Mouse (Mus musculus): ENCODE results near the gene Col5a1.

Gene Col5a1

GRCm38 (mm10) chr2:27886148-27886551, at the start of gene Col5a1:
Gene Col5a1 (plus strand): TSS chr2:27886425.
- peak; percentile 58 for DNase-seq

- no peak for DNase-seq
Observed at GRCm38 (mm10) chr2:27838112-27838511, 48.1 kb upstream of the Col5a1 start.

- DNase-seq: no peak
Observed at GRCm38 (mm10) chr2:27840890-27841289, 45.3 kb upstream of the Col5a1 start.

- DNase-seq: no peak
Observed at GRCm38 (mm10) chr2:27842893-27843292, 43.3 kb upstream of the Col5a1 start.

DNA sequence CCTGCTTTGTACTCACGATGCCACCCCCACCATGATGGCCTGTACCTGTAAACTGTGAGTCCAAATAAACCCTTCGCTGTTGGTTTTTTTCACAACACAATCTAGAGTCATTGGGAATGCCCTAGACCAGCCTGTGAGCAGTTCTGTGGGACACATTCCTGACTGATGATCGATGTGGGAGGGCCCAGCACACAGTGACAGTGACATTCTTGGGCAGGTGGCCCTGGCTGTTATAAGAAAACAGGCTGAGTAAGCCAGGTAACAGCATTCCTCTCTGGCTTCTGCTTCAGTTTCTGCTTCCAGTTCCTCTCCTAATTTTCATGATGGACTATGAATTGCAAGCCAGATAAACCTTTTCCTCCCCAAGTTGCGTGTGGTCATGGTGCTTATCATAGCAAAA, 41.3 kb upstream of the Col5a1 start:
- no peak for DNase-seq

DNA sequence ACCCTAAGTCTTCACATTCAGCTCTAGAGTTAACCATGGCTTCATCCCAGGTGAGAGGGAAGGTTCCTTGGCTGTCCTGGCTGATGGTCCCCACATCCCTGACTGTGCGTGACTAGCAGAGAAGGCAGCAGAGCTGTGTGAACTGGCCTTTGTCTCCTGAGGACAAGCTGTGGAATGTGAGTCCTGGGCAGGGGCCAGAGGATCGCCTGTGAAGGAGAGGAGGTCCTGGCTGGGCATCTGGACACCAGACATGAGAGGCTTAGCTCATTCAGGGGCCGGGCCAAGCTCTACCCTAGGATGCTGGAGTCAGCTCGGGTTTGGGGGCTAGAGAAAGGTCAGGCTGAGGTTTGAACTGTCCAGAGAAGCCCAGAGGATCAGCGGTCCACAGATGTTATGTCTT, 39.2 kb upstream of the Col5a1 start:
- DNase-seq: no peak

DNA sequence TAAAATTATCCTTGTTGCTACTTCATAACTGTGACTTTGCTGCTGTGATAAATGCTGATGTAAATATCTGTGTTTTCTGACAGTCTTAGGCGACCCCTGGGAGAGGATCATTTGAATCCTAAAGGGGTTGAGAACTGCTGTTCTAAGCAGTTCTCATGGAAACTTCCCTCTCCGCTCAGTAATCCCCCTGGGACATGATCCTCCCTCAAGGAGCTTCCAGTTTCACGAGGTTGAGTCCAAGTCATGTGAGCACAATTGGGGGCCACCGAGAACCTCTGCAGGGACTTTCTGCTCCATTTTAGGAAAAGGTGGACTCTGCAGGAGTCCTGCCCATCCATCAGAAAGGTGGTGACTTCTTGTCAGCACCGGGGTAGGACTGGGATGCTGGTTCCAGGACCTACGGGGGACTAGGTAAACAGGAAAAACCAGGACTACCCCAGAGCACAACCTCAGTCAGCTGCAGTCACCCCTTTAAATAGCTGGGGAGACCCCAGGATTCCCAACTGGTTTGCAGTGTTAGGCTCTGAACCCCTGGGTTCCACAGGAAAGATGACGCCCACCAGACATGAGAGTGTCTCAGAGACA, 38.3 kb upstream of the Col5a1 start:
- no peak for DNase-seq

DNA sequence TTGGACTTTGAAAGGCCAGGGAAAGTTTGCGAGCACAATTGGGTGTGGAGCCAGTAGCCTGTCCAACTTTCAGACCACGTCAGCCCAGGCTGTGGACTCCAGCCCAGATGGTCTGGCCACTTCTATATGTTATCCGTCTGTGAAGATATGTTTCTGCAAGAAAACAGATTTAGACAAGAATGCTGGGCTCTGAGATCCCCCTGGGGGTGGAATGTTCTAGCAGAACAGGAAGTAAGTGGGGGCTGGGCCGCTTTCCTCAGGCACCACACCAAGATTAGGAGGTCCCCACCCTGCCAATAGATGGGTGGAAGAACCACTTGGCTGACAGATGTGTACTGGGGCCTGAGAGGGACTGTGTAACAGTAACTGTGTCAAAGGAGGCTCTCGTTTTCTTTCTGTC, 37.8 kb upstream of the Col5a1 start:
- no peak for DNase-seq

- no peak for DNase-seq
Observed at GRCm38 (mm10) chr2:27858348-27858903, 27.8 kb upstream of the Col5a1 start.

DNA sequence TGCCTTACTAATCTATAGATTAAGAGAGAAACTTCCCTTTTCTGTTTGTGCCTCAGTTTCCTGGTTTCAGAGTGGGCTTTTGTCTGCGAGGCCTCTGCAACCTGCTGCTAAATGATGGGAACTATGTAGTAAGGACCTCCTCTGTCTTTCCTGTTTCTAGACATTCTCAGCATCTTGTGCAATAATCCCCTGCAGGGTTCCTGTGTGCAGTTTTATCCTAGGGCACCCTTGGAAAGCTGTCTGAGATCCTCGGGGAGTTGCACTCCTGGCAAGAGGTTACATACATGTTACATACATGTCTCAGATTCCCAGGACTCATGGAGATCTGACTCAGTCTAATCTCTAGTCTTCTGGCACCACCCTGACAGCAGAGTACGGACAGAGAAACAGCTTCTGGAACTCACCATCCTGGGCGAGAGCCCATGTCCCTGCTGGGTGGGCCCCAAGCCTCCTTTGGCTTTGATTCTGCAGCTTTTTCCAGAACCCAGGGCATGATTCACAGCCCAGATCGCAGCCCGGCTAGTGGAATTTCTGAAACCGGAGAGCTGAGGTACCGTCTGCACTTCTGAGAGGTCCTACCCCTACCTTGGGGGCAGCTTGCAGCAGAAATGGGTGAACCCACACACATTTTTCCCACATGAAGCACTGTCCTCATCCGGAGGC, 24.5 kb upstream of the Col5a1 start:
- DNase-seq: no peak

- no peak for DNase-seq
Observed at GRCm38 (mm10) chr2:27864491-27865365, 21.5 kb upstream of the Col5a1 start.

DNA sequence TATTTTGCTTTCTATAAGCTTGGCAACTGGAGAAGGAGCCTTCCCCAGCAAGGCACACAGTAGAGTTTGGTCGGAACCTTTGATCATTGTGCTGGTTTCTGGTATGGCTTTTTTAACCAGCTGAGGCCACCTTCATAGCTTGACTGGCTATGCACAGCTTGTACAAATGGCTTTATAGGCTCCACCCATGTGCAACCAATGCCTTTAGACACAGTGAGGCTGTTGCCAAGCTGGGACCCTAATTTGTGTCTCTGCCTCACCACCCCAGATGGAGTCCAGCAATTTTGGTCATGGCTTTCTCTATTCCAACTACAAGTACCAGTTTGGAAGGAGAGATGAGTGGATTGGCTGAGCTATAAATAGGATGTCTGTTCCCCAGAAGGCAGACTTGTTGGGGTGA, 15.6 kb upstream of the Col5a1 start:
- DNase-seq: no peak

DNA sequence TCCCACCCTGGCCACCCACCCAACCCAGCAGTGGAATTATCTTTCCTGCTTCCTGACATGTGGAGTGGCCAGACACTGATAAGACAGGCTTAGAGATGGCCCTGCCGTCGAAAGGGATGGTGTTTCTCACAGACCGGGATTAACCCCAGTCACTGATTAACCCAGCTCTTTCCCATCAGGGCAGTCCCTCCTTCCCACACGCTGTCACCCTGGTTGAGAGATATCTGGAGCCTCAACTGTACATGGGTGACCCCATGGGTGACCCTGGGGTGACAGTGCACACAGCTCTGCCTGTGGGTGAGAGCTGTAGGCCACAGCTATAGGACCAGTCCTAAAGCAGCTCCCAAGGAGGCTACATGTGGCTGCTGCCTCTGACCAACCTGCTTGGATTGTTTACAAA, 15.2 kb upstream of the Col5a1 start:
- DNase-seq: no peak

- DNase-seq: no peak
Observed at GRCm38 (mm10) chr2:27872276-27872675, 13.9 kb upstream of the Col5a1 start.

DNA sequence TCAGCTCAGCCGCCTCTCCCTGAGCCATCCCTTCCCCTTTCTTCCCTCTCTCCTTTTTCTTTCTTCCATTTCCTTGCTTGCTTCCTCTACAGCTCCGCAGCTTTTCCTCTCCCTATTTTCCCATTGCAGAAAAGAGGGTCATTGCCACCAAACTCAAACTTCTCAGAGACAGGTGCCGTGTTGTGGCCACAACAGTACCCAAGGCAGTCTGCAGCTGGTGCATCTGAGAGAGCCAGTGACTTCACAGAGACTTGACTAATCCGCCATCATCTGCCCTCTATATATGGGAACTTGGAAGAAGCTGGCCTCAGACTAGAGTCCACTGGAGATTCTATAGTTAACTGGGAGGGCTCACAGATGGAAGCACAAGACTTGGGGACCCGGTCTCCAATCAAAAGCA, 13.2 kb upstream of the Col5a1 start:
- no peak for DNase-seq

GRCm38 (mm10) chr2:27874596-27874995, 11.6 kb upstream of the Col5a1 start:
- no peak for DNase-seq

- DNase-seq: no peak
Observed at GRCm38 (mm10) chr2:27875231-27875630, 11.0 kb upstream of the Col5a1 start.

DNA sequence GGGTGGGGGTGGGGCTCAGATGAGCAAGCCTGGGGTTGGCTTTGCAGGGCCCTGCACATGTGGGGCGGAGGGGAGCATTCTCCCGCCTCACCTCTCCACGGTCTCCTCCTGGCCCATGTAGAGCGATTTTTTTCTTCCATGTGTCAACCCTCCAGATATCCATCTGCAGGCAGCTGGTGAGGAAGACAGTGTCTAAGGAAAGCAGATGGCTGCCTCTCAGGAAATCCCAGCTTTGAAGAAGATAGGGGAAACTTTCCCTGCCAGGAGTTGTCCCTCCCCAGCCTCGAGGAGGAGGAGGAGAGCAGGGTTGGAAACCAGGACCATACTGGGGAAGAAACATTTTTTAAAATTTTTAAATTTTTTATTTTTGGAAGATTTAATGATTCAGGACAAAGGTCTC, 10.4 kb upstream of the Col5a1 start:
- no peak for DNase-seq

GRCm38 (mm10) chr2:27876724-27877504, 9.3 kb upstream of the Col5a1 start:
- no peak for DNase-seq

DNA sequence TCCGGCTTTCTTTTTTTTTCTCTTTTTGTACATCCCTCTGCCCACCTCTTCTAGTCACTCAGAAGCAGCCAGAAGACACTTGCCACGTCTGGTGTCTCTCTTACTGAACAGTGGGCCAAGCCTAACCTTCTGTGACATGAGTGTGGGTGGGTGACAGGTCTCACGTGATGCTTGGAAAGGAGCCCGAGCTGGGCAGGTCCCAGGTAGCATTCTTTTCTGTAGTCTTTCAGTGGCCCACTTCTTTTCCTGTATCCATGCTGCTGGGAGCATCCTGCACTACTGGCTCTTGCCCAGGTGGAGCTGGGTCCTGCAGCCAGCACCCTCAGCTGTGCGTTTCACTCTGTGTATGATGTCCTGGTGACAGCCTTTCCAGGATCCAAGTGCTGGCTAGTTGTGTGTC, 8.2 kb upstream of the Col5a1 start:
- no peak for DNase-seq

DNA sequence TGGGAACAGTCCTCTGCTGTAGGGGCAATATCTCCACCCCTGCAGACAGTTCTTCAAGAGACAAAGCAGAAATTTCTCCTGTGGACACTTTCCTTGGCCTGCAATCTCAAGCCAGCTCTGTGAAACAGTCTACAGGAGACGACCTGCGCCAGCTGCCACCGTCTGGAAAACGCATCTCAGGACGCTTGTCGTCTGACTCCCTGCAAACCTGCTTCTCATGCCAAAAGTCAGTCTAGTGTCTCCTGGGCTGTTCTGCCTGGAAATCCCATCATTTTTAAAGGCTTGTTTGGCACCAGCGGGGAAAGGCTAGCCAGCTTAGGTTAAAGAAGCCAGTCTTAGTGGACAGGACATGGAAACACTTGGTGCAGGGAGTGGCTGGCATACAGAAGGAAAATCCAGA, 2.9 kb upstream of the Col5a1 start:
- no peak for DNase-seq

DNA sequence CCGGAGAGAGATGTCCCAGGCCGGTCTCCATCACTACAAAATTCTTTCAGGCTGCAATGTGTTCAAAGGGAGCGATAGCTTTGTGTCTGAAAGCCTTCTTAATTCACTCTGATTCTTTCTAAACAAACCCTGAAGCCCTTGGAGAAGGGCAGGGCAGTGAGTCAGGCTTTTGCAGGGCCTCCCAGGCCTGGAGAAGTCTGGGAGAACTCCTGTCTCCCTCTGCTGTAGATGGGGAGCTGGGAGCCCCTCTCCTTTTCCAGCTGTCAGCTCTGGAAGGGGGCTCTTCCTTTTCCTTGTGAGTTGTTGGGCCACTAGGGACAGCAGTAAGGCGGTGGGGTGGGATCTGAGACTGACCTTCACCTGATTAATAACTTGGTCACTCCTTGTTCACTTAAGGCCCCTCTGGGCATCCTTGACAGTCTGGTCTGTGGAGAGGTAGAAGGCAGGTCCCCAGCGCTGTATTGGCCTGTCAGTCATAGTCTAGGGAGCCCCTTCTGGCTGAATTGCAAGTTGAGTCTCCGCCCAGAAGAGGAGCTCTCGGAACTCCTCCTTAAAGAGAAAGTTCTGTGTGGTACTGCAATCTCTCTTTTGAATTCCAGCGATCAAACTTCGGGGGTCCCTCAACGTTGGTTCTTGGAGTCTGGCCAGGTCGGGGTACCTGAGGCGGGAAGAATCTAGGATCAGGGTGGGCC, 623 bp upstream of the Col5a1 start:
- no peak for DNase-seq

Measured in right cerebral cortex, postnatal 14 days (tissue).